Mouse (Mus musculus): ENCODE results near the gene Dpm2. TPM values are rescaled to one million over a fixed set of nuclear protein-coding genes. Genes with fewer than 3 reads are reported as not detected.

Dpm2 gene
- polyA plus RNA-seq, 1 experiment = 1.2 TPM

- TF ChIP-seq GATA1 (IDR thresholded peaks at IDR 0.05; ENCODE audit: low read length) (no peak), TAL1 (IDR thresholded peaks at IDR 0.05; ENCODE audit: low read length) (no peak)
- Histone ChIP-seq H3K4me3 (replicated peaks) (peak overlapping the region; percentile 55), H3K36me3 (ENCODE audit: control insufficient read depth) (peaks cover 29% of the 10 kb centered on the region), H3K9me3 (ENCODE audit: control insufficient read depth, low read length) (0 out of 2 replicates have a peak, but pooled peaks cover 2% of the 10 kb centered on the region), H3K4me1 (ENCODE audit: control insufficient read depth) (peaks cover 65% of the 10 kb centered on the region), H3K27me3 (ENCODE audit: control insufficient read depth) (no peaks in the 10 kb centered on the region)
Observed at GRCm38 (mm10) chr2:32610610-32611229, 40.1 kb downstream of the Dpm2 start.

GRCm38 (mm10) chr2:32612274-32612673 lies 41.6 kb downstream of the Dpm2 start:
- Histone ChIP-seq H3K27me3 (ENCODE audit: control insufficient read depth) (no peaks in the 10 kb centered on the region), H3K9me3 (ENCODE audit: control insufficient read depth, low read length) (peaks cover 3% of the 10 kb centered on the region; the same call in 1 of the 2 replicates), H3K4me3 (replicated peaks) (no peak overlapping the region), H3K36me3 (ENCODE audit: control insufficient read depth) (peaks cover 36% of the 10 kb centered on the region), H3K4me1 (ENCODE audit: control insufficient read depth) (peaks cover 51% of the 10 kb centered on the region)
- no peak for TF ChIP-seq GATA1 (IDR thresholded peaks at IDR 0.05; ENCODE audit: low read length)
- no peak for TF ChIP-seq TAL1 (IDR thresholded peaks at IDR 0.05; ENCODE audit: low read length)

DNA sequence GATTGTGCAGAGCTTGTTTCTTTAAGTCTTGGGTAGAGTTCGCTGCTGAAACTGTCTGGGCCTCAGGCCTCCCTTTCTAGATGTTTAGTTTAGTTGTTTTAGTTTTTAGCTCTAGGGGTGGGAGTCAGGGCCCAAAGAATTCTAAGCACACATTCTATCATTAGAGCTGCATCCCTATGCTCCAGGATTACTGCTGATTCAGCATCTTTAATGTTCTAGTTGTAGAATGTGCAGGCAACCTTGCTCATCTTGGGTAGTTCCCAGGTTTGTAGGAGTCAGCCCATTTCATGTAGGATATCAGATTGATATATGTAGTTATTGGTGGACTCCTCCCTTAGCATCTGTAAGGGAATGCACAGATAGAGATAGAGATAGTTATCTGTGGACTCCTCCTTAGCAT lies 46.5 kb downstream of the Dpm2 start:
- Histone ChIP-seq H3K4me3 (replicated peaks) (no peak overlapping the region), H3K36me3 (ENCODE audit: control insufficient read depth) (peaks cover 53% of the 10 kb centered on the region), H3K9me3 (ENCODE audit: control insufficient read depth, low read length) (peaks cover 7% of the 10 kb centered on the region), H3K4me1 (ENCODE audit: control insufficient read depth) (peaks cover 19% of the 10 kb centered on the region), H3K27me3 (ENCODE audit: control insufficient read depth) (no peaks in the 10 kb centered on the region)
- no peak for TF ChIP-seq TAL1 (IDR thresholded peaks at IDR 0.05; ENCODE audit: low read length)
- no peak for TF ChIP-seq GATA1 (IDR thresholded peaks at IDR 0.05; ENCODE audit: low read length)

DNA sequence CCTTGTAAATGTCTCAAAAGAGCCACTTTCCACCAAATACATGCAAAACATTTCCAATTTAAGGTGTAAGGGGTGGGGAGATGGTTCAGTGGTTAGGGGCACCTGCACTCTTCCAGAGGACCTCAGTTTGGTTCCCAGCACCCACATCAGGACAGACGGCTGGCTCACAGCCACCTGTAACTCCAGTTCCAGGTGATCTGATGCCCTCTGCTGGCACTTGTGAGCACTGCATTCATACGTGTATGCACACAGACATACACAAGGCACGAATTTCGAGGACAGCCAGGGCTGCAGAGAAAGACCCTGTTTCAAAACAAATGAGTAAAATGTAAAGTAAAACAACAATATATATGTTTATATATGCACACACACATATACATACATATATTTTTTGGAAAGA lies 46.9 kb downstream of the Dpm2 start:
- TF ChIP-seq GATA1 (IDR thresholded peaks at IDR 0.05; ENCODE audit: low read length) (no peak), TAL1 (IDR thresholded peaks at IDR 0.05; ENCODE audit: low read length) (no peak)
- H3K4me3 ChIP-seq (replicated peaks) = no peak overlapping the region

GRCm38 (mm10) chr2:32618051-32618450 lies 47.4 kb downstream of the Dpm2 start:
- Histone ChIP-seq H3K9me3 (ENCODE audit: control insufficient read depth, low read length) (peaks cover 5% of the 10 kb centered on the region), H3K27me3 (ENCODE audit: control insufficient read depth) (no peaks in the 10 kb centered on the region), H3K4me3 (replicated peaks) (no peak overlapping the region), H3K4me1 (ENCODE audit: control insufficient read depth) (peaks cover 15% of the 10 kb centered on the region), H3K36me3 (ENCODE audit: control insufficient read depth) (peaks cover 46% of the 10 kb centered on the region)
- no peak for TF ChIP-seq GATA1 (IDR thresholded peaks at IDR 0.05; ENCODE audit: low read length)

More for the DNA sequence above, 46.9 kb downstream of the Dpm2 start:
- Histone ChIP-seq H3K4me1 (ENCODE audit: control insufficient read depth) (peaks cover 15% of the 10 kb centered on the region), H3K27me3 (ENCODE audit: control insufficient read depth) (no peaks in the 10 kb centered on the region), H3K9me3 (ENCODE audit: control insufficient read depth, low read length) (peaks cover 5% of the 10 kb centered on the region), H3K36me3 (ENCODE audit: control insufficient read depth) (peaks cover 49% of the 10 kb centered on the region)

- no peak overlapping the region for H3K4me3 ChIP-seq (replicated peaks)
- H3K9me3 ChIP-seq (ENCODE audit: control insufficient read depth, low read length) = peaks cover 5% of the 10 kb centered on the region
- H3K36me3 ChIP-seq (ENCODE audit: control insufficient read depth) = peaks cover 26% of the 10 kb centered on the region
Observed at GRCm38 (mm10) chr2:32620682-32621516, 50.2 kb downstream of the Dpm2 start.

DNA sequence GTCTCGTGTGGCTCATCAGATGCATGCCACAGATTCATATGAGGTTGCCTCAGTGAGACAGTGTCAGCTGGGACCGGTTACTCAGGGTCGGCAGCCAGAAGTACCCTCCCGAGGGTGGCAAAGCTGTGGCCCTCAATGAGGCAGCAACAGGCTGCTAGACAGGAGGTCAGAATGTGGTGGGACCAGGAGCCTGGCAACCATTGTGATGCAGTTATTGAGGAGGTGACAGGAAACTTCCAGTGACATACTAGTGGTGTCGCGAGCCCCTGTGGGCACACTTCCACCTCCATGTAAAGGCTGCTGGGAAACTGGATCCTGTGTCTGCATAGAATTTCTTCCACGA lies 50.8 kb downstream of the Dpm2 start, which contains the start of gene Ak1:
Gene Ak1, plus strand, starts transcription at position 242 of the 343 bp plus-strand sequence.
- TF ChIP-seq TAL1 (IDR thresholded peaks at IDR 0.05; ENCODE audit: low read length) (no peak), GATA1 (IDR thresholded peaks at IDR 0.05; ENCODE audit: low read length) (no peak)
- Histone ChIP-seq H3K4me3 (replicated peaks) (no peak within 1 kb of the TSS), H3K9me3 (ENCODE audit: control insufficient read depth, low read length) (peaks cover 5% of the 10 kb centered on the region), H3K4me1 (ENCODE audit: control insufficient read depth) (peaks cover 34% of the 10 kb centered on the region), H3K27me3 (ENCODE audit: control insufficient read depth) (no peaks in the 10 kb centered on the region), H3K36me3 (ENCODE audit: control insufficient read depth) (peaks cover 24% of the 10 kb centered on the region)

More at GRCm38 (mm10) chr2:32620682-32621516, 50.2 kb downstream of the Dpm2 start:
- H3K27me3 ChIP-seq (ENCODE audit: control insufficient read depth) = no peaks in the 10 kb centered on the region
- peaks cover 31% of the 10 kb centered on the region for H3K4me1 ChIP-seq (ENCODE audit: control insufficient read depth)
- TF ChIP-seq TAL1 (IDR thresholded peaks at IDR 0.05; ENCODE audit: low read length) = no peak
- TF ChIP-seq GATA1 (IDR thresholded peaks at IDR 0.05; ENCODE audit: low read length) = no peak

Other genes with a start within 250 kb of the Dpm2 start
- 19.4 and 20.0 TPM in 2 replicates for gene Ciz1, start 218.5 kb upstream of the Dpm2 start, polyA plus RNA-seq (2012)
- gene Dnm1, start 217.5 kb upstream of the Dpm2 start, polyA plus RNA-seq (2012) = 0.03 TPM in 1 of 2 replicates, not detected in the other
- 29.8 and 38.6 TPM in 2 replicates for gene 1110008P14Rik, start 188.9 kb upstream of the Dpm2 start, polyA plus RNA-seq (2012)
- 0.19 and 0.32 TPM in 2 replicates for gene Lcn2, start 182.6 kb upstream of the Dpm2 start, polyA plus RNA-seq (2012)
- gene Ptges2, start 175.0 kb upstream of the Dpm2 start, polyA plus RNA-seq (2012) = 0.21 and 0.44 TPM in 2 replicates
- 0.26 and 0.29 TPM in 2 replicates for gene Naif1, start 120.4 kb upstream of the Dpm2 start, polyA plus RNA-seq (2012)
- 1.9 and 2.0 TPM in 2 replicates for gene Slc25a25, start 119.4 kb upstream of the Dpm2 start, polyA plus RNA-seq (2012)
- gene Fam102a, start 35.5 kb upstream of the Dpm2 start, polyA plus RNA-seq (2012) = 0.03 and 0.06 TPM in 2 replicates
- gene Pip5kl1, start 3.9 kb downstream of the Dpm2 start, polyA plus RNA-seq (2012) = not detected in 2 replicates
- gene 9430097D07Rik, start 4.8 kb downstream of the Dpm2 start, polyA plus RNA-seq (2012) = not detected in 2 replicates
- 0.21 and 0.30 TPM in 2 replicates for gene St6galnac4, start 16.2 kb downstream of the Dpm2 start, polyA plus RNA-seq (2012)
- 0.52 and 0.89 TPM in 2 replicates for gene St6galnac6, start 28.9 kb downstream of the Dpm2 start, polyA plus RNA-seq (2012)
- 0.08 TPM in 1 of 2 replicates, not detected in the other for gene Ak1, start 50.9 kb downstream of the Dpm2 start, polyA plus RNA-seq (2012)
- 0.60 and 0.69 TPM in 2 replicates for gene Eng, start 75.7 kb downstream of the Dpm2 start, polyA plus RNA-seq (2012)
- gene Fpgs, start 133.3 kb downstream of the Dpm2 start, polyA plus RNA-seq (2012) = 1.0 and 1.2 TPM in 2 replicates
- gene Cdk9, start 142.2 kb downstream of the Dpm2 start, polyA plus RNA-seq (2012) = 6.1 and 10.2 TPM in 2 replicates
- 0.04 and 0.06 TPM in 2 replicates for gene Sh2d3c, start 150.2 kb downstream of the Dpm2 start, polyA plus RNA-seq (2012)
- not detected in 2 replicates for gene 6330409D20Rik, start 170.2 kb downstream of the Dpm2 start, polyA plus RNA-seq (2012)
- gene Tor2a, start 186.4 kb downstream of the Dpm2 start, polyA plus RNA-seq (2012) = 1.5 and 2.4 TPM in 2 replicates
- 0.02 TPM in 1 of 2 replicates, not detected in the other for gene Ttc16, start 204.8 kb downstream of the Dpm2 start, polyA plus RNA-seq (2012)
- 0.06 TPM in 1 of 2 replicates, not detected in the other for gene Ptrh1, start 204.9 kb downstream of the Dpm2 start, polyA plus RNA-seq (2012)
- gene Cfap157, start 213.6 kb downstream of the Dpm2 start, polyA plus RNA-seq (2012) = not detected in 2 replicates